Mouse (Mus musculus): ENCODE data around the gene 4921507P07Rik. TPM values are rescaled to one million over a fixed set of nuclear protein-coding genes. Genes with fewer than 3 reads are reported as not detected.
A peak's percentile ranks its signal among the peaks of the same experiment; 100 is the strongest.
"Not testable (repeated sequence)": the region's sequence is repeated elsewhere in the genome, so short reads cannot be mapped to it uniquely, and the experiment has no call there.

The 4921507P07Rik gene
- total RNA-seq (2021) = under 1 TPM; 0.33 to 0.36 TPM
- long read RNA-seq, experiment 1 = 0 reads
- long read RNA-seq, experiment 2 = 0 reads

DNA sequence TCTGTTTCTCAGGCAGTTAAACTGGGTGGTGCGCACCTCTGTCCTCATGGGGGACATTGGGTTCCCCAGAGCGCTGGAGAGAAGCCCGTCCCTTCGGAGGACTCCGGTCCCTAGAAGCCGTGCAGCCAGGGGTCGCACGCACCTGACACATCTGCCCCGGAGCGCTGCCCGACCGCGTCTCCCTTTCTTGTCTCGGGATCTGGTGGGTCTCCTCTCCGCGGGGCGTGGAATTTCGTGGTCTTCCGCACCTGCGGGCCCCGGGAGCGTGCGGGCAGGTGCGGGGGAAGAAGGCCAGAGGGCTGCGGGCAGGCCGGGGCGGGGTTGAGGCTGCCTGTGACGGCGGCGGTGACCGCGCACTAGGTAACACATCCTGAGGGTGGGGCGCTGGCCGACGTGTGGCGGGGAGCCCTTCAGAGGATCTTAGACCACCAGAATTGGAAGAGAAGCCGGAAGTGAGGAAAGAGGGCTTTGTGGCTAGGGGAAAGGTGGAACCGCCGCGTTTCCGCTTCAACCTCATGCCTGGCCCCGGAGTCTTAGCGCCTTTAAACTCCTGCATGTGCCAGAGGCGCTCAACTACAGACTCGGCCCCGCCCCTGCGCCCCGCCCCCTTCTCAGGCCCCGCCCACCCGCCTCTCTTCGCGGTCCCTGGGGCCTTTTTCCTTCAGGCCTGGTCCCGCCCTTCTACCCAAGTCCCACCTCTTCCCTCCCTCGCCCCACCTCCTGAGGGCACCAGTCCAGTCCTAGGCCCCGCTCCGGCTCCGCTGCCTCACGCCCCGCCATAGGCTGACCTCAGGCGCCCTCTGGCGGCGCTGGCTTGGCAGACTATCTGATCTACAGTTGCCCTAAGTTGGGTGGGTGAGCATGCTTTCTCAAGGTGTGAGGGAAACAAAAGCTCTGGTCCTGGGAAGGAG lies at the start of gene 4921507P07Rik:
TSS of gene 4921507P07Rik (minus strand) at position 332 of the 911 bp plus-strand sequence.
- DNase-seq = peak; percentile 98

DNA sequence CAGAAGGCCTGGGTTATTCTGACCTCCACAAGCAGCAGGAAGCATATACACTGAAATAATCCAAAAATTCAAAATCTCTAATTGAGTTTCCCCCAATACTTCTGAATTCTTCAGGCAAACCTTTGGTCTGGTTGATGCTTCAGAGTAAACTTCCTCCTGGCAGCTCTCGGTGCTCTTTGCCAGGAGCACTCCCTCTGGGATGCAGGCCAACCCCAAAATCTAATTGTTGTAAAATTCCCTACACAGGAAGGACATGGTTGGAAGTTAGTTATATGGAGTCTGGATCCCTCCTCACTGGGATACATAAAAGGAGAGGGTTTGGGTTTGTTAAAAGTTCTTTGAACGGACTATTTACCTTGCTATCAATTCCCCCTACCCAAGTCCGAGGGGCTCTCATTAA lies 48.3 kb upstream of the 4921507P07Rik start:
- DNase-seq = no peak

DNA sequence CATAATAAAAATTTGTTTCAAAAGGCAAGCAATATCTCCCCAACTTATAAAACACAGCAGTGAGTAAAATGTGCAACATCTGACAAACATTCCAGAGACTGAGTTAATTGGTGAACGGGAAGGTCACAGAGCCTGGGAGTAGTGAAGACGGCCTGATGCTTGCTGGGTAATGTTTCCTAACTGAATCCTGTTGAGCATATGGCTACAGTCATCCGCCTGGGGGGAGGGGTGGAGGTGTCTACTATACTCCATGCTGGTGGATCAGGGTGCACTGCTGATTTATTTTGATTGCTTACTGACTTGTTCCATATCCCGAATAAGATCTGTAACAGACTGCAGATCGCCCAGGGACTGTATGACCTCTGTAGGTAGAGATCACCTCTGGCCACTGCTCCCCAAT lies 45.5 kb upstream of the 4921507P07Rik start:
- DNase-seq = no peak

DNA sequence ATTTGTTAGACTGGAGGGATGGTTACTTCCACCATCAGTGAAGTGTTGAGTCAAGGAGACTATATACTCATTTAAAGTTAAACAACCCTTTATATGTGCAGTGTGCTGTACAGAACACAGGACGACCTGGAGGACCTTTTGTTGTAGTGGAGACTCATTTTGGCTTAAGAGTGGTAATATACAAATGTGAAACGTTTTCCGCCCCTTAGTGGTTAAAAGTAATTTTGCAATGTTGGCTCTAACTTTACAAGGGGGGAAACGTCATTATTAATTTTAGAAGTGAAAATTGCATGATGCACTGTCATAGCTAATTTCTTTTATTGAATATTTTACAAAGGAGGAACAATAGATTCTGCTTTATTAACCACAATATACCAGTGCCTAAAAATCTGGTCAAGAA lies 43.9 kb upstream of the 4921507P07Rik start:
- DNase-seq = no peak

DNA sequence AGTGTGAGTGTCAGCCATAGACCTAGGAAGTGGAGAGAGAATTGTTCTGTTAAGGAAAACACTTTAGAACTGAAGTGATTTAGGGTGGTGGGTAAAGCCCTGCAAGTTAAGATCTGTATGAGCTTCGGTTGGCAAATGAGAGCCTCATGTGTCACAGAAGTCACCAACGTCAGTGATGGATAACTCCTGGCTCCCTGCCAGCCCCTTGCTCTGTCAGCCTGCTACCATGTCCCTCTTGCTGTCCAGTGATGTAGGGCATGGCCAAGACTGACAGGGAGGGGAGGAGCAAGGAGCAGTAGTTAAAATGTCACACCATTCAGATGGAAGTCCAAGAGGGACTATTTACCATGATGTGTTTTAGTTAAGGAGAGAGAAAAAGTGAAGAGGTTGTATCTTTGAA lies 43.2 kb upstream of the 4921507P07Rik start:
- DNase-seq = peak; percentile 59

DNA sequence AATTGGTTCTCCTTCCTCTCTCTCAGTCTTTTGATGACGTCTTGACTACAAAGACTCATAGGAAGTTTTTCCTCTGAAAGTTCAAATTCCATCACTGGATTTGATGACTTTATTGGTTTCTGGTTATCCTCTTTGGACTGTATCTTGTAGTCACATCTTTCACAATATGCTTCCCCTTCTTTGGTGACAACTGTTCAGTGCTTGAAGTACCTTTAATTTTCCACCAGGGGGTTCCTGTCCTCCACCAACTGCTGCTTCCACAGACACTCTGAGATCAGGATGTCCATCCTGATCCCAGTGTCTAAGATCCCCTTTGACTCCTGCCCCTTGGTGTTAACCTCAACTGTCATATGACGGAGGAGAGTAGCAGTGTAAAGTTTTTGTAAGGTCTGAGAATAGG lies 29.7 kb upstream of the 4921507P07Rik start:
- not testable (repeated sequence) for DNase-seq

DNA sequence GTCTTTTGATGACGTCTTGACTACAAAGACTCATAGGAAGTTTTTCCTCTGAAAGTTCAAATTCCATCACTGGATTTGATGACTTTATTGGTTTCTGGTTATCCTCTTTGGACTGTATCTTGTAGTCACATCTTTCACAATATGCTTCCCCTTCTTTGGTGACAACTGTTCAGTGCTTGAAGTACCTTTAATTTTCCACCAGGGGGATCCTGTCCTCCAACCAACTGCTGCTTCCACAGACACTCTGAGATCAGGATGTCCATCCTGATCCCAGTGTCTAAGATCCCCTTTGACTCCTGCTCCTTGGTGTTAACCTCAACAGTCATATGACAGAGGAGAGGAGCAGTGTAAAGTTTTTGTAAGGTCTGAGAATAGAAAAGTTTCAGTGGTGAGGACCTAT lies 21.8 kb upstream of the 4921507P07Rik start:
- DNase-seq = not testable (repeated sequence)

DNA sequence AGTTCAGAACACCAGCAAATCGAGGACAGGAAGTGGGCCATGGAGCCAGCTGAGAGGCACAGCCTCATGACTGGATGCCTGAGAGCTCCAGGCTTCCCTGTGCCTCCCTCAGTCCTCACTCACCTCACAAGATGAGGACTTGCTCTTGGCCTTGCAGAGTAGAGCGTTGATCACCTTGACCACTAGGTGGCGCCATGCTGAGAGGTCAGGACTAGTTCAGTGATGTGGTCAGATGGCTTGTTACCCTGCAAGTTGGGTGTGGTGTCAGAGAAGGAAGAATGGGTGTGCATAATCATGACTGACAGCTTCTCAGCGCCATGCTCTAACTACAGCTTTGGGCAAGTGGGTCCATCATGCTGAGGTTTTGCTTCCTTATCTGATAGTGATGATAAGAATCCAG lies 5.2 kb upstream of the 4921507P07Rik start:
- DNase-seq = peak; percentile 35 to 42

DNA sequence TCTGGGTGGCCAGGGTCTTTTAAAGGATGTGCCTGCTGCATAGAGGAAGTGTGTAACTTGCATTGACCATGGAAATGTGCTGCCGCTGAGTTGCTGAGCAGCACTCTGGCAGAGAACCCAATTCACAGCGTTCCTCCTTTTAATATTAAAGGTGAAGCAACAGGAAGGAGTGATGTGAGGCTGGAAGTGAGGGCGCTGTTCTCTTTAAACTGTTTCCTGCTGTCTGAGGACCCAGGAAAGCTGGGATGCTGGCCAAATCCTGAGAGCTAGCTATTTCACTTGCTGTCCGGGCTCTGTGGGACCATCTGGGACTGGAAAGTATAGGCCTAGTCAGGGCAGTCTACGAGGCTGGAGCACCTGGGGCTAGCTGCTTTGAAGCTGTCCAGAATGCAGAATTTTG lies 2.1 kb upstream of the 4921507P07Rik start:
- DNase-seq = peak; percentile 11 to 49

DNA sequence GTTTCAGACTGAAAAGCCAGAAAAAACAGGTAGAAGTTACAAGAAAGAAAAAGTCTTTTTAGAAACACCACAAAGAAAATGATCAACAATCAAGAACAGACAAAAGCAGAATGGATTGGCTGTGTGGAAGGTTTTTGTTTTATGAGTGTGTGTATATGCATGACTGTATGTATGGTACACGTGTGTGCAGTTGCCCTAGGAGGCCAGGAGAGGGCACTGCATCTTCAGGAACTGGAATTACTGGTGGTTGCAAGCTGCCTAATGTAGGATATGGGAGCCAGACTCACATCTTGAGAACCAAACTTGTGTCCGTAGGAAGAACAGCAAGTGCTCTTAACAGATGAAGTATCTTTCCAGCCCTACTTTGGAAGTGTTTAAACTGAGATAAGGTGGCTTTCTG lies 2.1 kb downstream of the 4921507P07Rik start:
- no peak for DNase-seq

DNA sequence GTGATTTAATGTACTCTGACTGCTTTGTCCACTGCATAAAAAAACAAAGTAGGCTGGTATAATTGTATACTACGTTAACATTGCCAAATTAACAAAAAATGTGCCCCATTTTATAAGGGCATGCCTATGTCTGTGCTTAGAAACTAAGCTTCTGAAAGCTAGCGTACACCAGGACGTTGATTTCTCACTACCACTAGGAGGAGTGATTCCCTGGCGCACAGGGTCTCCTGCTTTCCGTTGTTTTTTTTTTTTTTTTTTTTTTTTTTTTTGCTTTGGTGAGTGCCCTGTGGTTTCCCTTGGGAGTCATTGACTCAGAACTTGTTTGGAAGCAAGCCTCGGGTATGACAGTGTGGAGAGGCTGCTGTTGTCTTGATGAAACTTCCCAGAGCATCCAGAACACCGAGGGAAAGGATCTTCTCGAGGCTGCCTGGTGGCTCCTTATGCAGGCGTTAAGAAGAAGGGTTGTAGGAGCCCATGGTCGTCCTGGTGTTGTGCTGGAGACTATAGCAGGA lies 3.0 kb downstream of the 4921507P07Rik start:
- DNase-seq = no peak

DNA sequence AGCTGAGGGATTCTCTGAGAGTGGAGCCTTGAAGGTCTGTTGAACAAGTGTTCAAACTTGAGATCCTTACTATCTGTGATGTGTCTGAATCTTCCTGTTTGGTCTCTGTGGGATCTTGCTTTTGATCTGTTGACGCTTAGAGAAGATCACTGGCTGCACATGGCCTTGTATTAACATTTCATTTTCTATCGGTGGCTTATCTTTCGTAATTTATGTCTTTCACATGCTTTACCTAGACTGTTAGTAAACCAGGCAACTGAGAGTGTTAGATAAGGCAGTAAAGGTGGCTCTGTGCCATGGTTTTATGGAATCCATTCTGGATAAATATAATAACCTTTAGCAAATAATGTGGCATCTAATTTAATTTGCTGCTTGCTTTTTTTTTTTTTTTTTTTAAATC lies 6.2 kb downstream of the 4921507P07Rik start:
- DNase-seq = no peak

DNA sequence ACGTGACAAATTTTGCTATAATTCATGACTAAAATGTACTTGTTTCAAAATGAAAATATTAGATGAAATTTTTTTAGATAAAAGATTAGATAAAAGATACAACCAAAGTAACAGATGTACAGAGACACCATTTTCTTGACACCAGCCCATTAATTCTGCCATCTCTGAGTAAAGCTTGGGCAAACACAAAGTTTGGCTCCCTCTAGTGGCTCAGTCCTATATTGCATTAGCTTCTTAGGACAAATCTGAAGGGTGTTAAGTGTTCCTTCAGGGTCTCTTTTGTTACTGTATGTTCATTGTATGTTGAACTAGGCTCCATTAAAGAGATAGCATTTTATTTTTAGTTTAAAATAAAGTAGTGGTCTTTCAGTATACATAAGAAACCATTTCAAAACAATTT lies 8.2 kb downstream of the 4921507P07Rik start:
- peak in 1 of 2 experiments; percentile 65 for DNase-seq

DNA sequence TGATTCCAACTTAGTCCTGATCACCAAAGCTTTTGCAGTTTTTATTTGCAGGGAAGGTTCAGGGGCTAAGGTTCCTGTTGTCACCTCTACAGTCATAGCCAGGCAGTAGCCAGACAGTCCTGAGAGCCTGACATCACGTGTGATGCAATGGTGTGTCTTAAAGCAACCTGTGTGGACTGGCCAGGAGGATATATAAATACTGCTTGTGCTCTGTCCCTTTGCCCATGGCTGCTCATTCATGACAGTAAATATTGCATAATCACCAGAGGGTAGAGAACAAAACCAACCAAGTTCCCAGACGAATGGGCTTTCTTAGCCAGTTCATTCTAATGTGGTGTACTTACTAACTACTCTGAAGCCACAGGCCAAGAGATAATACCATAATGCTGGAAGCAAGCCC lies 9.0 kb downstream of the 4921507P07Rik start:
- no peak for DNase-seq

DNA sequence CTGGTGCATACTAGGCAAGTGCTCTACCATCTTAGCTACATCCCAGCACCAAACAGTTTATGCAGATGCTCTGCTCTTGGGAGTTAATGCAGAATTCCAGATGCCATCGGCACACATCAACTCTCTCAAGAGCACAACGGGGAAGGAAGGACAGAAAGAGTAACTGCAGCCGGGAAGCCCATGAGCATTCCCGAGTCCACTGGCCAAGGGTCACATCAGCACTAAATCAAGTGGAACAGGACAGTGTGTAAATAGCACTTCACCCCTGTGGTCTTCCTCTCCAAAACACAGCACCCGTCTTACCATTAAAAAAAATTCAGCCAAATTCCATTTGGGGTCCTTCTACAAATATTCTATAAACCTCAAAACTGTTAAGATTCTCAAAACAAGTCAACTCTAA lies 10.1 kb downstream of the 4921507P07Rik start:
- DNase-seq = no peak

DNA sequence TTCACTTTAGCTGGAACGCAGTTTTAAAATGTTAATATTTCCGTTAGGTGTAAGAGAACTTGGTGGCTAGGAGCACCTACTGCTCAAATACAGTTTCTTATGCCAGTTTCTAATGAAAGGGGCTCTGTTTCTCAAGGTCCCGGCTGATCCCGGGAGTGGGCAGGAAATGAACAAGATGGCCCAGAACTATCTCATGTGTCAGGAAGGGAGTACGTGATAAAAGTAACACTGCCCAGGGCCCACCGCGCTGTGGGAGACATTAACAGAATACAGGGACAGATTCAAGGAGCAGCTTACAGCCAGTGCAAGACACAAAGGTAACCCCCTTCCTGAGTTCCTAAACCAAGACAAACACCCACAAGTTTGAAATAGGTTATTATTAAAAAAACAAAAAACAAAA lies 10.7 kb downstream of the 4921507P07Rik start:
- DNase-seq = no peak

DNA sequence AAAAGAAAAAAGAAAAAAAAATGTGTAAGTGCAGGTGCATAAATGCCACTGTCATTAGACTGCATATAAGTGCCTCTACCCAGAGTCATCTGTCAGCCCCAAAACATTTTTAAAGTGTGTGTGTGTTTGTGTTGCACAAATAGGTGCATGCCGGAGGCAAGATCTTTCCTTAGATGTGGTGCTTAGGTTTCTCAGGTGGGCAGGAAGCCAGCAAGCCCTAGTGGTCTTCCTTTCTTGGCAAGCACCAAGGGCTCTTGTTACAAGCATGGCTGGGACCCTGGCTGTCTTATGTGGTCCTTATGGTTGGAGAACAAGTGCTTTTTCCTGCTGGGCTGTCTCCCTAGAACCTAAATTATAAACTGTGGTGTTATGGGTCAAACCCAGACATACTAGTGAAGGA lies 24.8 kb downstream of the 4921507P07Rik start:
- DNase-seq = no peak

DNA sequence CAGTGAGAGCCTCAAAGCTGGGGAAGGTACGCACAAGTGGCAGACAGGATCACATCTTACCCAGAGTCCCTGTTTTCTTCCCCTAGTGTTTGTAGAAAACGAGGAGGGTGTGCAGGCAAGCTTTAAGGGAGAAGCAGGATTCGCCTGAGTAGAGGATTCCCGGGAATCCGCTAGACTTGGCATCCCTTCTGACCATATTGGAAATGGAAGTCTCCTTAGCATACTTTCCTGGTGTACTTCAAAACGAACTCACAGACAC lies 29.5 kb downstream of the 4921507P07Rik start:
- DNase-seq = no peak

DNA sequence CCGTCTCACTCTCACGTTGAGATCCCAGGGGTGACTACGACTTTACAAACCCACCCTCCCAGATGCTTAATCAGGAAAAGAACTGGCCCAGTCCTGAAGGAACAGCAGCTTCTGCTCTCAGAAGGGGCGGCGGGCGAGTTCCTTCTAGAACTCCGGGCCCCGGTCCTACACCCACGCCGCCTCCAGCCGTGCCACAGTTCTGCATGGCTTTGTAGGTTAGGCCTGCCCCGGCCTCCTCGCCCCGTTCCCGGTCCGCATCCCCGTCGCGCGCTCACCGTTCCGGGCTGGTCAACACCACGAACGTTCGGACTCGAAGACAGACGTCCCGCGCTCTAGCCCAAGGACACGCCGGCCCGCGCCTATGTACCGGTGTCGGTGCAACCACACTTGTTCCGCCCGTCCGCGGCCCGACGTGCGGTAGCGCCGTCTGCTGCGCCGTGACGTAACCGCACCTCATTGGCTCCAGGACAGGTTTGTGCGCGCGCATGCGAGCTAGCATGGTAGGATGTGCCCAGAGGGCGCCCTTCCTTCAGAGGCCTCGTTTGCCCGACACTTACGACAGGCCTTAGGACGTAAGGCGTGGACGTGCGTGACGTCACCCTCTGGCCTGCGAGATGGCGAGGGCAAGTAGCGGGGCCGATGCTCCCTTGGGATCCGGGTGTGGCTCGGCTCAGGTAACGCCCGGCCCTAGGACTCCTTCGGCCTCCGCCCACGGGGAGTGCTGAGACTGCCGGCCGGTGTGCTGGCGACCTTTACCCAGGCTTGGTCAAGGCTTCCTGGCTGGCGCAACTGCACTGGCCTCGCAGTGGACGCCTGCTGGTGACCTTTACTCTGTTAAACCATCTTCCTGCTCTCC lies 30.1 kb downstream of the 4921507P07Rik start, which contains the start of gene Cycs:
TSS of gene Cycs (minus strand) at position 398 of the 856 bp plus-strand sequence.
- DNase-seq = peak; percentile 99

DNA sequence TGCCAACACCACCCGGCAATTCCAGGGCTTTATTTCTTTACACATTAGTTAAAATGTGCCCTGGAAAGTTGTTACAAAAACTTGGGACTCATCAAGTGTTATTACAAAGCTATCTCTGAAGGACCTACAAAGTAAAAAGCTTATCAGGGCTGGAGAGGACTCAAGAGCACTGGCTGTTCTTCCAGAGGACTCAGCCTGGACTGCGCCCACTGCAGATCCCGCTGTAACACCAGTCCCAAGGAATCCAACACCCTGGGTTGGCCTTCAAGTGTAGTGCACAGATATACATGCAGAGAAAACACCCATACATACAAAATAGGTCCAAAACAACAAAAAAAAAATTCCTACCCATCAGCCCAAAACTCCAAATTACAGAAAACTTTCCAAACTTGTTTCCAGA lies 32.8 kb downstream of the 4921507P07Rik start:
- no peak for DNase-seq

DNA sequence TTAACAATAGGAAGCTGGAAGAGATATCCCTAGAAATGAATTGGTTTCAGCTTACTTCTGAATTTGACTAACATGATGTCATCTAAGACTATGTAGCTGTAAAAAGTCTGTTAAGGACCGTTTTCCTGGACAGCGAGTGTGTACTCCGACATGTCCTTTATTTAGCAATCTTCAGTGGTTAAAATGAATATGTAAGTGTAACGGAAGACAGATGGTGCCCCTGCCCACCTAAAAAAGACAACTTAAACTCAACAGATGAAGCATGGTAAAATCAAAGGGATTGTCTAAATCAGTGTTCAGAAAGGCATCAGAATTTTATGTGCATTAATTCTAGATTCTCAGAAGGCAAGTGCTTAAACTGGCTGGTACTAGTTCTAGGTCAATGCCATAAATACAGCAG lies 34.0 kb downstream of the 4921507P07Rik start:
- no peak for DNase-seq

DNA sequence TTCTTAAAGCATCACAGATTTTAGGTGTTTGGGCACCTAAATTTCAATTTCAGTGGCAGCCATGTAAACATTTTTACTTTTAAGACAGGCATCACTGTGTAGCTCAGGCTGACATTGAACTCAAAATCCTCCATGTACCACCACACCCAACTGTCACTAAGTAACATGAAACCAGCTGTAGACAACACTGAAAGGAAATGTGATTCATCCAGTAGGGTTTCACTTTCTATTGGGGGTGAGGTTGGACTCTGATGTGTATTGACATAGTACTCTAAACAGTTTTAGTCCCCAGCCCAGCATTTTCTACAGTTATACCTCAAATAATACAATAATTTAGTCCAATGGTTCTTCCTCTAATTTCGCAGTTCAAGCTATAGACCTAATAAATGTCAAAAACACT lies 35.7 kb downstream of the 4921507P07Rik start:
- DNase-seq = no peak

DNA sequence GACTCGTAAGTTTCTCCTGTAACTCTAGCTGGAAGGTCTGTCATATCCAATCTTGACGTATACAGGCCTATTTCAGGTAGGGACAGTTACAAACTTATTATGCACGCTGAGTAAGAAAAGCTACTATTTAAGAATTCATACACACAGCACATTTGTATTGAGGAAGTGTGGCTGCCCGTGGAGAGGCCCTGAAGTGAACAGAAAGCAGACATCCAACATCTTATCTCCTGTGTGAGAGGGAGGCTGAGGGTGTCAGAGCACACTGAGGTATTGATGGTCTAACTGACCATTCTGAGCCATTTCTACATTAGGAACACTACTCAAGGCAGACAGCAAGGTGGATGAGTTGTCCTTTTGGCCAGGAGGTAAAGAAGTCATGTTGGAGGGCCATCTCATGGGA lies 37.6 kb downstream of the 4921507P07Rik start:
- DNase-seq = no peak

All from adrenal gland, postnatal 36 days (tissue).